Mouse (Mus musculus) layer of hippocampus, adult 2 months (tissue): ENCODE data around the gene Zfp160. TPM values are rescaled to one million over a fixed set of nuclear protein-coding genes. Genes with fewer than 3 reads are reported as not detected.
"Not testable (repeated sequence)": the region's sequence is repeated elsewhere in the genome, so short reads cannot be mapped to it uniquely, and the experiment has no call there.

Experiments used
- DNase-seq, 2 experiments: peaks; one replicate each; pipeline ENCODE4 v3.0.0; 2022; ENCODE audit warnings: low spot score in 2 of 2
- H3K27ac ChIP-seq: fragments of 200-600 bp; 2 replicates; pipeline ENCODE4 v1.8.1; 2022
- H3K4me3 ChIP-seq: fragments of 200-600 bp; 2 replicates; pipeline ENCODE4 v1.8.1; 2022; ENCODE audit warnings: mild to moderate bottlenecking
- CTCF ChIP-seq: fragments of 200-600 bp; conservative IDR thresholded peaks from 2 replicates; pipeline ENCODE4 v1.8.1; 2022; ENCODE audit warnings: antibody characterized with exemption, mild to moderate bottlenecking, moderate library complexity
- total RNA-seq, 2 experiments: library from RNA; stranded (reverse); gene quantifications; 2 replicates each; pipeline ENCODE4 v1.2.3; 2021

Gene Zfp160
- total RNA-seq, 2 experiments from 2014 or later: 22.1 to 22.7 TPM

GRCm38 (mm10) chr17:21065501-21065900, 56.8 kb downstream of the Zfp160 start:
- no peak overlapping the region for H3K4me3 ChIP-seq
- no peak for DNase-seq
- H3K27ac ChIP-seq: no peak overlapping the region
- no peak for TF ChIP-seq CTCF

- no peak for DNase-seq
- H3K4me3 ChIP-seq: no peak overlapping the region
- TF ChIP-seq CTCF: no peak
- H3K27ac ChIP-seq: no peak overlapping the region
Observed at GRCm38 (mm10) chr17:21067036-21067435, 58.3 kb downstream of the Zfp160 start.

- not testable (repeated sequence) for DNase-seq, H3K27ac ChIP-seq, H3K4me3 ChIP-seq
Observed at GRCm38 (mm10) chr17:21069443-21069842, 60.7 kb downstream of the Zfp160 start.

- not testable (repeated sequence) for H3K27ac ChIP-seq, DNase-seq, H3K4me3 ChIP-seq
Observed at GRCm38 (mm10) chr17:21070971-21071370, 62.3 kb downstream of the Zfp160 start.

Other genes starting within 250 kb of the Zfp160 start
- not detected for gene Vmn1r228, start 222.7 kb upstream of the Zfp160 start, total RNA-seq
- gene Vmn1r229, start 197.3 kb upstream of the Zfp160 start, total RNA-seq: under 1 TPM in 1 of 2 experiments, not detected in 1; 0.05 TPM
- gene Vmn1r230, start 168.5 kb upstream of the Zfp160 start, total RNA-seq: not detected
- gene Vmn1r231, start 103.8 kb upstream of the Zfp160 start, total RNA-seq: not detected
- gene Vmn1r232, start 89.2 kb upstream of the Zfp160 start, total RNA-seq: not detected
- gene Ppp2r1a, start 63.6 kb upstream of the Zfp160 start, total RNA-seq: 100 to 1,000 TPM; 562 to 601 TPM
- not detected for gene Vmn1r233, start 12.4 kb upstream of the Zfp160 start, total RNA-seq
- not detected for gene Vmn1r234, start 217.2 kb downstream of the Zfp160 start, total RNA-seq
- not detected for gene Vmn1r235, start 247.5 kb downstream of the Zfp160 start, total RNA-seq